Mouse (Mus musculus) left cerebral cortex, adult 18-20 months (tissue): Measurements from ENCODE around the gene D10Wsu102e. TPM values are rescaled to one million over a fixed set of nuclear protein-coding genes. Genes with fewer than 3 reads are reported as not detected.

Experiments used
- DNase-seq, 2 experiments: peaks; one replicate each; pipeline ENCODE4 v3.0.0; 2021 to 2022; ENCODE audit warnings: low spot score in 2 of 2, mixed read lengths in 1 of 2
- long read RNA-seq, 2 experiments: library from polyadenylated mRNA; stranded (forward); transcript quantifications; one replicate each; pipeline ENCODE4 v2.0.0; 2021
- total RNA-seq, 2 experiments: library from RNA; stranded (reverse); gene quantifications; 2 replicates each; pipeline ENCODE4 v1.2.3; 2021

D10Wsu102e gene
- 1 to 10 TPM; 3.0 to 3.5 TPM for total RNA-seq
- long read RNA-seq, experiment 1, full-length matches to known transcripts, result 20 of 22 reads
- long read RNA-seq, experiment 1, partial matches to known transcripts, result 0 of 22 reads
- long read RNA-seq, experiment 1, other reads (novel, unspliced or antisense), result 2 of 22 reads
- long read RNA-seq, experiment 2, full-length matches to known transcripts, result 15 of 18 reads
- long read RNA-seq, experiment 2, partial matches to known transcripts, result 0 of 18 reads
- long read RNA-seq, experiment 2, other reads (novel, unspliced or antisense), result 3 of 18 reads

DNA sequence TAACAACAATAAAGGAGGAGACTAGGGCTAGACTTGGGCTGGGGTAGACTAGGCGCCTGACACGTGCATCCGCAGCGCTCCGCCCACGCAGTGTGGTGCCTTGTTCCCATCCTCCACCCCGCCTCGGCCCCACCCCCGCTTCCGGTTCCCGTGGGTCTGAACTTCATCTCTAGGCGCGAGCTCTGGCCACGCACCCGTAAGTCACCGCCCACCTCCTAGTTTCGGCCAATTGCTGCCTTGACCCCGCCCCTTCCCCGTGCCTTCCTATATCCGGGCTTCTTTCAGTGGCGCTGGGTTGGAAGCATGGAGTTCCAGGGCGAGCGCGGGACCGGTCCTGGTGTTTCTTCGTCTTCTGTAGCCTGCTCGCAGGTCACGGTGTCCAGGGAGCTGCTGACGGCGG lies at the start of gene D10Wsu102e:
TSS of gene D10Wsu102e (plus strand) at position 266 of the 400 bp plus-strand sequence.
- peak; percentile 94 to 98 for DNase-seq

DNA sequence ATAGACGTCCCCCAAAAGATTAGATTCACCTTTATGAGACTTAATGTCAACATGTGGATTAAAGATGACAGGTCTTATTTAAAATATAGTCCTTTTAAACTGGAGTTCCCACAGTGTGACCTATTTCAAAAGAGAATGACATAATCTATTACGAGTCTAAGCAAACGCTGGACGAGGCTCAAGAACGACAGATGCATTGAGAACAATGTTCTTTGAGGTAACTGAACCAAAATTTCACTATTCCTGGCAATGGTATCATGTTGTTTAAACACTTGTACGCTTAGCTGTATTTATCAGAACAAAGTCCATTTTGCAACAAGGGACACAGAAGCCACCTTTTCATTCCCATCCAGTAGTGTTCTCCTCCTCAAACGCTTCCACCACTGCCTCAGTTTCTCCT lies 49.7 kb upstream of the D10Wsu102e start:
- DNase-seq, result no peak

DNA sequence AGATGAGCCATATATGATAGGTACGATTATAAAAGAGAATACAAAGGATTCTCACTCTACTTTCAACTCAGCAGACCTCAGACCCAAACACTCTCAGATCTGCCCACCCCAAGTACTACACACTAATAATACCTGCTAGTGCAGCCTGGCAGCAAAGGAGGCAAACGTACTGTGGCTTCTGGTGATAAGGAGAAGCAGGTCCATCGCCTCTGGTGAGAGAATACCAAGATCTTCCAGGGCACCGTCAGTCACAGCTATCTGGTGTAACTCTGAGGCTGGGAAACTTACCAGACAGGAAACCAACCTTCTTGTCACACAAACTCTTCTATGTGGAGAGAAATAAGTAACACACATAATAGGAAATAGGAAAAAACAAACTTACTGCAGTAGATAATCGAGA lies 47.0 kb upstream of the D10Wsu102e start:
- DNase-seq, result no peak

DNA sequence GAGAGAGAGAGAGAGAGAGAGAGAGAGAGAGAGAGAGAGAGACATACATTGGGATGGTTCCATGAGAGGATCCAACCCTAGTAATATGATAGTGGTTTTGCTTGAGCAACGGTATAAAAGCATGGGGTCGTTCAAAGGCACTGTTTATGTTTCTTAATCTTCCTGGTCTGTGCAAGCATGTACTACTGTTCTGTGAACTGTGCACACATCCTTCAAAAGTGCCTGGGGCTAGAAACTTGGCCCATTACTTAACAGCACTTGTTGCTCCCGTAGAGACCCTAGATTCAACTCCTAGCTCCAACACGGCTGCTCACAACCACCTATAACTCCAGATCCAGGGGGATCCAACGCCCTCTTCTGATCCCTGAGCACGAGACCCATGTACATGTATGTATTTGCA lies 39.6 kb upstream of the D10Wsu102e start:
- DNase-seq, result no peak

DNA sequence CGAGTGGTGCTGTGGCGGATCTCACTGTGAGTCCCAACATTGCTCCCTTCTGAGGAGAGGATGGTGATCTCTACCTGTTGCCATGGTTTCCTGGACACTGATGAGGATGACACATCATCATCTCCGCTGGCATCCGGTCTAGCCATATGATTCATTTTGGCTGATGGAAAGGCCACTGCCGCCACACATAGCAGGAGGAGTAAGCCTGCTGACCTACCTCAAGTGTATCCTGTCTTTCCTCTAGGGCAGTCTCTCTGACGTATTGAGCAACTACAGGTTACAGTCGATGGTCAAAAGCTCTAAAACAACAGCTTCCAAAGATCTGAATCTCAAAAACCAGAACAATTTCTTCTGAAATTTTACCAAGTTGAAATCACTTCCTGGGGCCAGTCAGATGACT lies 39.2 kb upstream of the D10Wsu102e start:
- DNase-seq, result no peak

DNA sequence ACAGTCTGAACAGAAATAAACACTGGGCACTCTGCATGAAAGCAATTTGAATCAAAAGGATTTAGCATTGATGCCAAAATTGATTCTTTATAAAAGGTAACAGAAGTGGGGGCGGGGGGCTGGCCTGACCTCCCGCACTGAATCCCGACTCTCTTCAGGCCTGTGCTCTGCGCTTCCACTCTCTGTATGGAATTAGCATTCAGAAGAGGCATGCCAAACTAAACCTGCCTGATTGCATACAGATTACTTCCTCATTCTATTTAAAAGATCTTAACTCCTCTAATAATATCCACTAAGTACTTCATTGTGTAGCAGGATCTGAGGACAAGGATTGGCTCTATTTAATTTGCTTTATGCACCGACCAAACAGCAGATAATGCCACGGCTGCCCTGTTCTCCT lies 38.5 kb upstream of the D10Wsu102e start:
- no peak for DNase-seq

DNA sequence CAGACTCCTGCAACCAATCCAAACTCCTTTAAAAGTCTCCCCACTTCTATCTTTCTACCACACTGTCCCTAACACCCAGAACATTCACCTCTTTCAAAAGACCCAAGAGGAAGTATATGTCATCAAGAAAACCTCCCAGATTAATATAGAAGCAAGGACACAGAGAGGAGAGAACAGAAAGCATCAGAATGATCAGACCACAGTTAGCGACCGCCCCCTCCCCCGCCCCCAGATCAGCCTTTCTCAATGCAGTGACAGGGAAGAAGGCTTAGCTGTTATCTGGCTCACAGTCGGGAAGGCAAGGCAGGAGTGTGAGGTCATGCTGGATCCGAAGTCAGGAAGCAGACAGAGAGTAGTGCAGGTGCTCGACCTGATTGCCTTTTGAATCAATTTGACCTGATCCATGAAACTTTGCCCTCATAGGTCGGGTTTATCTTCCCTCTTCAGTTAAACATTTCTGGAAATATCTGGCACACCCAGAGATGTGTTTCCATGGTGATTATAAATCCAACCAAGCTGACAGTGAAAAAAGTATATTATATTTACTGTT lies 37.4 kb upstream of the D10Wsu102e start:
- DNase-seq, result no peak

DNA sequence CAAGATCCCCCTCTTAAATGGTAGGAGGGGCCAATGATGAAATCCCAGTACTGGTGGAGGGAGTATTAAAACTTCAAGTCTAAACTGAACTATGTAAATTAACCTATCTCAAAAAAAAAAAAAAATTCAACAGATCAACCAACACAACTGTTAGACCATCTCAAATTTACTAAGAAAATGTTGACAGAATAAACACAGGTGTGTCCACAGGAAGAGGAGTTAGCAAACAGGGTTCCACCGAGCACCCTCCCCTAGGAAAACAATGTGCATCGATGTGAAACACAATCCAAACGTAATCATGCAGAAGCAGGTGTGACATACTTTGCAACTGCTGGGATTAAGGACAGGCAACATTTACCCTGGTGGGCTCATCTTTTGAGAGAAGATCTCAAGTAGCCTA lies 35.1 kb upstream of the D10Wsu102e start:
- no peak for DNase-seq

DNA sequence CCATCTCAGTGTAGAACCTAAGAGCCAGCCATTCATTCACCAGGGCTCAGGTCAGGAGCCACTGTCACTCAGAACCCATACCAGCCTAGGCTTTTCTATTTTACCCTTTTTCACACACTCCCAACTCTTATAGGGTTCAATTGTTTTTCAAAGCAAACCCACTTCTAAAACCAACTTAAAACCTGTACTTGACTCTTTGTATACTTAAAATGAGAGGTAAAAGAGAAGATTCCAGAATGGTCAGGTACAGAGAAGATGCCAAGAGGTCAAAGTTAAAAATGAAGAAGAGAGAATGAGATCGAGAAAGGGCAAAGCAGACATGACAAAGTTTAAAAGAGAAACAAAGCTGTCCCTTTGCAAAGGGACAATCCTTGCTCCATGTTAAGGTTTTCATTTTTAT lies 34.1 kb upstream of the D10Wsu102e start:
- no peak for DNase-seq

DNA sequence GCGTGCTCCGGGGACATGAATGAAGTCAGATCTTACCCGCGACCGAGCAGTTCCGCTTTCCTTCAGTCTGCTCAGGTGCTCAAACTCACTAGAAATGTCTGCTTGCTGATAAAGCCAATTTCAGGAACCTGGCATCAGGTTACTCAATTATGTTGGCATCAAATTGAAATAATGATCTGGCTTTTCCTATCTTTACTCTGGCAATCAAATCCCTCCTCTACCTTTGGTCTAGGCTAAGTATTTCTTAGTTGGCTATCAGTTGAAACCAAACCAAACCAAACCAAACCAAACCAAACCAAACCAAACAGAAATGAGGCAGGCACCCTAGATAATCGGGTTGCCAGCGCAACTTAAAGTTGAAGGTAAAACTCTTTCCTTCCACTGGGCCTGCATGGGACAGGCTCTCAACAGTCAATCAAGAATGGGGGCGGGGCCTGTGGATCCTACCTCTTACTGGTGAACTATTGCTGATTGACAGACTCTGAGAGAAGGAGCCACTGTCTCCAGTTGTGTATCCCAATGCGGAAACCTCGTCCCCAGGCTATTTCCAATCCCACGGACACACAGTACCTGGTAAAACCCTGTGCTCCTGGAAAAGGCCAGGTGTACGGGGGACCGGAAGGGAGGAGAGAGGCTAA lies 33.3 kb upstream of the D10Wsu102e start:
- DNase-seq, result no peak

DNA sequence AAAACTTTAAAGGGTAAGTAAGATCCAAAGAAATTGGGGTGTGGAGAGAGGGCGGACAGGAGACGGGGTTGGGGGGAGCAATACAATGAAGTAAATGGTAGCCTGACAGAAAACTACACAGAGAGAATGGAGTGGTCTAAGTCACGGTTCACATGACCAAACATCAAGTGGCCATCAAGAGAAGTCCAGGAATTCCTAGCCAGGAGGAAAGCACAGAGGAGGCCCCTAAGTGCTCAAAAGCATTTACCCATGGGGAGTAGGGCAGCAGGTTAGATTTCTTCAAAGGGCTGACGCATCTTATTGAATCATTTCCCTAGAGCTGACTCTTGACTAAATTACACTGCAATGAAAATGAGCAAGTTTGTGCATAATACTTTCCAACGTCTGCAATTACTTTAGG lies 31.2 kb upstream of the D10Wsu102e start:
- no peak for DNase-seq

DNA sequence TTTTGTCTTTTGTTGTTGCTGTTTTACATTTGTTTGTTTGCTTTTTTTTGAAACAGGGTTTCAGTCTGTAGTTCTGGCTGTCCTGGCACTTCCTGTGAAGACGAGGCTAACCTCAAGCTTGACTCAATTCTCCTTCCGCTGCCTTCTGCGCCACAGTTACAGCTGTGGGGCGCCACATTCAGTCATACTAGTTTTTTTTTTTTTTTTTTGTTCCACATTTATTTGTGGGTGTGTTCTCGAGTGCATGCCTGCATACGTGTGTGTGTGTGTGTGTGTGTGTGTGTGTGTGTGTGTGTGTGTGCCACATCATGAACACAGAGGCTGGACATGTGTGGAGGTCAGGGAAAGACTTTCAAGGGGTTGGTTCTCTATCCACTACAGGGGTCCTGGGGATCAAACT lies 29.7 kb upstream of the D10Wsu102e start:
- DNase-seq, result no peak

DNA sequence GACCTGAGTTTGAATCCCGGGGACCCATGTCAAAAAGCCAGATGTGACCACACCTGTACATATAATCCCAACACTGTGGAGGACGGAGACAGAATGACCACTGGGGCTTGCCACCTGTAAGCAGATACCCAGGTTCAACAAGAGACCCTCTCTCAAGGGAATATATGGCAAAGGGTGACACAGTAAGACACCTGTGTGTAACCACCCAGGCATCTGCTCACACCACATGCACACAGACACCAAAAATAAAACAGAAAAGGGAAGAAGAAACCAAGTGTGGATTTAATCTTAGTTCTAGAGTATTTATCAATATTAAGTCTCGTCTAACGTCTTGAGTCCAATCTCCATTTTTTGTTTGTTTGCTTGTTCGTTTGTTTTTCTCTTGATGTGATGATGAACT lies 28.2 kb upstream of the D10Wsu102e start:
- no peak for DNase-seq

DNA sequence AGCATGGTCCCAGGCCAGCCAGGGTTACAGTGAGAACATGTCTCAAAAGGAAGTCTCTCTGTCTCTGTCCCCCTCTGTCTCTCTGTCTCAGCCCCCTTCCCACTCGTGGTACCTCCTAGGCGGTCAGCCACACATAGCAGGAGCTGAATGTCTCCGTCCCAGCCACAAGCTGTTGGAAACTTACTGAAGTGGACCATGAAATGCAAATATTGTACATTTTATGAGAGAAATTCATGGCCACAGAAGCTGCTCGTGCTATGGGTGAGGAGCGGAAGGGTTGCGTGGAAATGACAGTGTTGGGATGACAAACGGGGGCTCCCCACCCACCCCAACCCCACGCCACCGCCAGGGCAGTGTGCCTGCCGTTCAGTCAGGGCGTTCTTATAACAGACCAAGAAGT lies 27.4 kb upstream of the D10Wsu102e start:
- DNase-seq, result no peak

DNA sequence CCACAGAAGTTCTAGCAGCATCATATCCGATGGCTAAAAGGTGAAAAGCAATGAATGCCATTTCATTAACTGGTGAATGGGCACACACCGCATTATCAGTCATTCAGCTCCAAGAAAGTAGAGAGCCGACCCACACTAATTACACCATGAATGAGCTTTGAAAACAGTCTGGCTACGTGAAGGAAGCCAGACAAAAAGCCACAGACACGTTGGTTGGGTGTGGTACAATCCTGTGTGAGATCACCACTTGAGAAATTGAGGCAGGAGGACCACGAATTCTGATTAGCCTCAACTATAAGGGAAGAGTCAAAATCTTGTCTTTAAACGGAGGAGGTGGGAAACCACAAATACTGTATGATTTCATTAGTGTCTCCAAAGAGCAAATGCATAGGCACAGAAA lies 23.7 kb upstream of the D10Wsu102e start:
- DNase-seq, result no peak

DNA sequence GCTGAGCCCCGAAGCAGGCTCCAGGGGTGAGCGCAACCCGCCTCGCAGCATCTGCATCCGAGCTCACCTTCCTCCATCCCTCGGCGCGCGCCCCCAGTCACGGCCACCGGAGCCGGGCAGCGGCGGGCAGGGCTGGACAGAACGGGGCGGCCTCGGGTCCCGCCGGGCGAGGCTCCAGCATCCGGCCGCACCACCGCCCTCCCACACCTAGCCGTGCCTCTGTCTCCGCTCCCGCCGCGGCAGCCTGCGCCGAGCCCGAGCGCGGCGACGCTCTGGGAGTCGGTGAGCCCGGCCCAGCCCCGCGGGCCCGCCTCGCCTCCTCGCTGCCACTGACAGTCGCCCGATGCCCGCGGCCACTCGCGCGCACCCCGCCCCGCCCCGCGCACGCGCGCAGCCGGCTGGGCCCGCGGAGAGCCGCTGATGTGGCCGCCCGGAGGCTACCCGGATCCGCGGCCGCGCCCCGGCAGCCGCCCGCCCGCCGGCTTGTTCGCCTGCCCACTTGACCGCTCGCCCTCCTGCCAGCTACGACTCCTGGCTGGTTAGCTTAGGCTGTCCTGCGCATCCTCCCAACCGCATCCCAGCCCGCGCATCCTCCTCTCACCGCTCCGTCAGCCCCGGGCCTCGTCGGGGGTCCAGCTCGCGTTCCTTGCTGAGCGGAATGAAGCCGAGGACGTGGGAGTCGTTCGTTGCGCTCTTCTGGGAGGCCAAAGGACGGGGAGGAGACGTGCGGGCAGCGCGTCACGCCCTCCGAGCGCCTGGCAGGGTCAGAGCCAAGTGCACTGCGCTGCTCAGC lies 22.7 kb upstream of the D10Wsu102e start, which contains the start of gene Slc41a2:
TSS of gene Slc41a2 (minus strand) at position 724 of the 793 bp plus-strand sequence.
- DNase-seq, result peak; percentile 66 to 81

DNA sequence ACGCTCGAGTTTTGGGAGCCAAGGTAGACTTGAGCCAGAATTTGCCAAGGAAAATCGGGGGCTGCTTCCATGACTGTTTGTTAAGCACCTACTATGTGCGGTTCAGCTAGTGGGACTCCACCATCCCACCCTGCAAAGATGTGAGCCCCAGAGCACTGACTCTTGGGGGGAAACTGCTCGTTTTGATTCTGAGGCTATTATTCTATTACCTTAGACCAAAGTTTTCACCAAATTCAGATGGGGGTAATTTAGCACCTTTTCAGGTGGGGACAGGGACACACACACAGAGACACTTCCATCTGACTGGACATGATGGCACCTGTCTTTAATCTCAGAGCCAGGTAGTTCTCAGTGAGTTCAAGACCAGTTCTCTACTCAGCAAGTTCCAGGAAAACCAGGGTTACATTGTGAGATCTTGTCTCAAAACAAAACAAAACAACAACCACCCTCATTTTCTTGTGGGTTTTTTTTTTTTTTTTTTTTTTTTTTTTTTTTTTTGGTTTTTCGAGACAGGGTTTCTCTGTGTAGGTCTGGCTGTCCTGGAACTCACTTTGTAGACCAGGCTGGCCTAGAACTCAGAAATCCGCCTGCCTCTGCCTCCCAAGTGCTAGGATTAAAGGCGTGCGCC lies 21.9 kb upstream of the D10Wsu102e start:
- DNase-seq, result no peak

DNA sequence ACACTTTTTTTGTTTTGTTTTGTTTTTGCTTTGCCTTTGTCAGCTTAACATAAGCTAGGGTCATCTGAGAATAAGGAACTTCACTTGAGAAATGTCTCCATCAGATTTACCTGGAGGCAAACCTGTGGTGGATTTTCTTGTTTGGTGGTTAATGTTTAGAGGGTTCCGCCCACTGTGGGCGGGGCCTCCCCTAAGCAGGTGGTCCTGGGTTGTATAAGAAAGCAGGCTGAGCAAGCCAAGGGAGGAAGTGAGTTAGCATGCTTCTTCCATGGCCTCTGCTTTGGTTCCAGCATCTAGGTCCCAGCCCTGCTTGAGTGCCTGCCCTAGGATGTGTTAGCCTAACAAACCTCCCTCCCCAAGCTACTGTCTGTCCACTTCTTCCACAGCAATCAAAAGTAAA lies 18.8 kb upstream of the D10Wsu102e start:
- no peak for DNase-seq

DNA sequence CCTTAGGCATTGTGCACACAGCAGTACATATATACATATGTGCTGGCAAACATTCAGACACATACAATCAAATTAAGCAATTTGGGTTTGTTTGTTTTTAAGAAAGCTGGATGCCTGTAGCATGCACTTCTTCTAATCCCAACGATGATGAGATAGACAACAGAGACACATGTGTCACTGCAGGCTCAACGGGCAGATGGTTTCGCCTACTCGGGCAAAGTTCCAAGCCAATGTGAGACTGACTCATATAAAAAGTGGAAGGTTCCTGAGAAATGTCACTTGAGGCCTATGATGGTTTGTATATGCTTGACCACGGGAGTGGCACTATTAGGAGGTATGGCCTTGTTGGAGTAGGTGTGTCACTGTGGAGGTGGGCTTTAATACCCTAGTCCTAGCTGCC lies 16.9 kb upstream of the D10Wsu102e start:
- DNase-seq, result peak; percentile 53 to 54

DNA sequence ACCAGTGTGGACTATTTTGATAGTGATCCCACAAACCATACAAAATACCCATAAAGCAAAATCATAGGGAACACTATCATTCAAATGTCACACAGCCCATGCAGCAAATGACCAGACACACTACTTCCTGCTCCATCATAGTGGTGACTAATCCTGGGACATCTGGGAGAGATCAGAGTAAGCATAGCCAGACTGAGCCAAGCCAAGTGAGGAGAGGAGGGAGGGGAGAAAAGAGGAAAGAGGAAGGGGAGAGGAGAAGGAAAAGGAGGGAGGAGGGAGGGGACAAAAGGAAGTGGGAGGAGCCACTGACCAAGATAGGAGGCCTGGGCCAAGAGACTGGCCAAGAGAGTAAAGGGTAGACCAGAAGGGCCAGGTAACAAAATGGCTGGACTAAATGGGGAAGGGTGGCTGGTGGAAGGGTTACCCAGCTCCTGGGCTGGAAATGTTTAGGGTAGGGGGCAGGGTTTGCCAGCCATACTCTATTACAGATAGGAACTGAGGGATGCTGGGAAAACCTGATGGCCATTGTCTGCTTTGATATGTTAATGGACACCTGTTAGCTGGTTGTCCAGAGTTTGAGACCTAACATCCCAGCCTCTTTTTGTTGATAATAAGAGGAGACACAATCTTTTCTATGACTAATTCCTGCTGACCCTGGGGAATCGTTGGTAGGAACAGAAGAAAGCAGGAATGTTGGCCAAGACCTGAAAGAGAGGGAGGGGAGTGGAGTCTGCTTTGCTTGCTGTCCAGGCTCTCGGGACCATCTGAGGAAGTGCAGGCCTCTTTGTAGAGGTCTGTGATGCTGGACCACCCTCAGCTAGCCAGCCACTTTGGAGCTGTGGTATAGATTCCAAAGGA lies 16.0 kb upstream of the D10Wsu102e start:
- DNase-seq, result no peak
